Mouse (Mus musculus): Measurements from ENCODE around the gene Ank.

The Ank gene

DNA sequence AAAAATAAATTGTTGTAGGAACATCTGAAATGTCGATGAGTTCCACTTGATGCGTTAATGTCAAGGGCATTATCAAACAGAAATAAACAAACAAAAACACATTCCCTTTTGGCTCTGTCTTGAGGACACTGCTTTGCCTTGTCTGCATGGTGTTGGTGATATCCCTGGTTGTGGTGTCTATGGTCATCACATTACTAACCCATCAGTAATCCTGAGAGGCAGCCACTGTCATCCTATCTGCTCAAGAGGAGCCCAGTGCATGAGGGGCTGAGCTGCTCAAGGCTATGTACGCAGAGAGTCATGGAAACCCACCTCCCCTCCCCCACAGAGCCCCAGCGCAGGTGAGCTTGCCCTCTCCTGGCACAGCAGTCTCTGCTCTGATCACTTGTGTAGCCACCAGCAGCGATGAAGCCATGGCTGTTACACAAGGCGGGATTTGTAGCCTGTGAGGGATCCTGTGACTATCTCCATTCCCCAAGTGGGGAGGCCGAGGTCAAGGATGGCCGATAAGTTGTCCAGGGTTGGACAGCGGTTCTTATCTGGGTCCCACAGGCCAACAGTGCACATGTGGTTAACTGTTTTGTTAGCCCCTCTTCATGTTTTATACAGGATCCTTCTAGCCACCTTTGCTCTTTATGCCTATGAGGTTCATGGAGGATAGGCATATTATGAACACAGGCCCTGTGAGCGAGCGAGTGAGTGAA lies 30.3 kb downstream of the Ank start:
- in situ Hi-C loops (cut with MboI, MseI), result no loop called here

GRCm38 (mm10) chr15:27497300-27497997 lies 31.0 kb downstream of the Ank start:
- in situ Hi-C loops (cut with MboI, MseI), result no loop called here

GRCm38 (mm10) chr15:27498078-27498477 lies 31.6 kb downstream of the Ank start:
- in situ Hi-C loops (cut with MboI, MseI), result no loop called here

DNA sequence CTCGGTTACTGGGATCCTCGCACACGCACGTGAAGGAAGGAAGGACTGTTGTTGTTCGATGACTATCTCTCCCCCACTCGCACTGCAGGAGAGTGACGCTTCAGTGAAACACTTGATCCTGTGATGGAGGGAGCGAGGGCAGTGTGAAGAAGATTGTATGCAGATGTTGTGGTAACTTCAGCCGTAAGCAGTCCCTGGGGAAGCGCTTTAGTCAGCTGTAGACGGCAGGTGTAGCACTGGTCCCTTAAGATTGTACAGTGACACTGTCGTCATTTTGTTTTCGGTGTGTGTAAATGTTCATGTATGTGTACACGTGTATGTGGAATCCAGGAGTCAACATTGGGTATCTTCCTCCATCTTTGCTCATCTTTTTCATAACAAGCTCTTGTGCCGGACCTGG lies 33.9 kb downstream of the Ank start:
- in situ Hi-C loops (cut with MboI, MseI), result no loop called here

- in situ Hi-C loops (cut with MboI, MseI), result no loop called here
Observed at GRCm38 (mm10) chr15:27502338-27502737, 35.9 kb downstream of the Ank start.

DNA sequence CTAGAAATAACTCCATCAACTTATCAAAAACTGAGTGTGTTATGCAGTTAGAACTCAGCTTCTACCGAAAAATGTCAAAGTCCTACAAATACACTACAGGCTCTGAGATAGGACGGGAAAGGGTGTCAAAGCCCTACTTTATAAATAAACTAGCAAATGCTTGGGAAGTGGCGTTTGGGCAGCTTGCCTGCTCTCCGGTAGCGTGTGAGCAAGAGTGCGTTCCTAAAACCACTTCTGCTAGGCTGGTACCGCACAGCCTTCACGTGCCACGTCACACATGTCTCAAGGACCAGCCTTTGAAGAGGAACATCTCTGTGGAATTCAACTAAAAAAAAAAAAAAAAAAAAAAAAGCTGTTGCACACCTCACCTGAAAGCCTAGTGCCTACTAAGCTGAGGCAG lies 36.7 kb downstream of the Ank start:
- in situ Hi-C loops (cut with MboI, MseI), result no loop called here

DNA sequence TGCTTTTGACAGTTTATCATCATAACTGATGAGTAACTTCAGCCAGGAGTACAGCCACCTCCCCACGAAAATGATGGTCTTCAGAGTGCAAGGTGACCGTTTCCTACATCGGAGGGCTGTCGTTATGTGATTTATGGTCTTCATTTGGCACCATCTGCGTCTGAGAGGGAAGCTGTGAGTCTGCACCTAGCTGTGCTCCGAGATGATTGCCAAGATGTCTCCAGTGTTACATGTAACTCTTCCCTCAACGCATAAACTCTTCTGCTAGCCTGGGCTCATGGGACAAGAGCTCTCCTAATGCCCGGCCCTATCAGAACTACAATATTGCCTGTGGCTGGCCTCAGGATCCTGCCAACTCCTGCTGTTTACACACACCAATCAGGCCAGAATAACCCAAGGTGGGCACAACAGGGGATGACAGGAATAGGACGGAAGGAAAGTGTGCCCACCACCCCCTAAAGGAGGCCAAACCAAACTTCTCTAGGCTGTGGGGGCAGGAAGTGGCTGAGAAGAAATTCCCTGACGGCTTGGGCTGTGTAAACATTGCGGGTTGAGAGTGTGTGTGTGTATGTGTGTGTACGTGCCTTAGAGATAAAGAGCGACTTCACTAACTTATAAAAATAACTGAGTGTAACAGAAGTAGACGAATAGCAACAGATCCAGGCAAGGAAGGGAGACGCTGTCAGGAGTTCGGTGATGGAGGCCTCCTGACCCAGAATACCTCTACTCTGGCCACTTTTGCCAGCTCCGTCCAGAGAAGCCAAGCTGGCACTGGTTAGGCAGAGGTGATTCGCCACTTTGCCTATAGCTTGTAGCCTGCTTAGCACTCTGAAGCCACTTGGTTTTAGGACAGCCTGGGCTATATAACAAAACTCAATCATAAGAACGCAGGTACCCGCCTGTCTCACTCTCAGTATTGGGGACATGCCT lies 37.6 kb downstream of the Ank start:
- in situ Hi-C loops (cut with MboI, MseI), result no loop called here

- in situ Hi-C loops (cut with MboI, MseI), result no loop called here
Observed at GRCm38 (mm10) chr15:27506127-27506886, 39.8 kb downstream of the Ank start.

DNA sequence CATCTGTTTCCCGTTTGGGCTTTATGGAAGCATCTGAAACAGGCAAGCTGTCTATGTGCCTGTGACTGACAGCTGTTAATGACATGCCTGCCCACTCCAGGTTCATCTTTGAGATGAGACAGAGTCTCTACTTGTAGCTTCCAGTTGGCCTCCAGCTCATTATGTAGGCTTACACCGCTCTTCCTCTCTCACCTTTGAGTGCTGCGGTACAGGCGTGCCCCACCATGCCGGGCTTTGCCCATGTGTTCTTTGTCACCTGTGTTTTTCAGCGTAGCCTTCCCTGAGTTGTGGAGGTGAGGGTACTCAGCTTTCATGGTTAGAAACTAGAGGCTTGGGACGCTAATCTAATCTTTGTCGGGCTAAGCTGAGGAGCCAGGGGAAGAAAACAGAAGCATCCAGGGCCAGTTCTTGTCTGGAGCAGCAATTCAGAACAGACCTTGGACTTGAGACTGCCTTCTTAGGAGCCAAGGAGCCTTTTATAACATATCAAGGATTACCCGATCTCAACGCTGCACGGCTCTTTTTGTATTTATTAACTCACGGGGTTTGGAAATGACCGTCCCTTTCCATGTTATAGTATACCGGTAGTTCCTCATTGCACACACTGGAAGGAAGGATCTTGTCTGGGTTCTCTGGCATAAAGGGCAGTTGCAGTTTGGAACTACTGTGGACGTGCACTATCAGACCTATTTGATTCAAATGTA lies 40.6 kb downstream of the Ank start:
- in situ Hi-C loops (cut with MboI, MseI), result no loop called here

GRCm38 (mm10) chr15:27508169-27508568 lies 41.7 kb downstream of the Ank start:
- in situ Hi-C loops (cut with MboI, MseI), result no loop called here

- in situ Hi-C loops (cut with MboI, MseI), result no loop called here
Observed at GRCm38 (mm10) chr15:27508982-27509381, 42.5 kb downstream of the Ank start.

DNA sequence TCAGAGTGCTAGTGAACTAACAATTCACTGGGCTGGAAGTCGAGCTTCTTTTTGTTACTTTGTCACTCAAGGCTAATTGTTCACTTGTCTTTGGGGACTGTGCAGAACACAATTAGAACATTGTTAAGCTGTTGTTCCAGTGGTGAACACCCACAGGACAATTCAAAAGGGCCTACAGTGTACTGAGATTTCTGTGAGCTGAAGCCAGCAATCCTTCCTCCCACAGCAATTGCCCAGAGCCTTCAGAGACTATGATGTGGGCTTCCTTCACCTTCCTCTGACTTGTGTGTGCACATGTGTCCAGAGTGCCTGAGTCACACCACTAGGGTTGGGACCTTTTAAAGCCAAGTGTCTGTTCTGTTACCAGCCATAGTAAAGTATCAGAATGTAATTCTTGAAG lies 50.5 kb downstream of the Ank start:
- in situ Hi-C loops (cut with MboI, MseI), result no loop called here

DNA sequence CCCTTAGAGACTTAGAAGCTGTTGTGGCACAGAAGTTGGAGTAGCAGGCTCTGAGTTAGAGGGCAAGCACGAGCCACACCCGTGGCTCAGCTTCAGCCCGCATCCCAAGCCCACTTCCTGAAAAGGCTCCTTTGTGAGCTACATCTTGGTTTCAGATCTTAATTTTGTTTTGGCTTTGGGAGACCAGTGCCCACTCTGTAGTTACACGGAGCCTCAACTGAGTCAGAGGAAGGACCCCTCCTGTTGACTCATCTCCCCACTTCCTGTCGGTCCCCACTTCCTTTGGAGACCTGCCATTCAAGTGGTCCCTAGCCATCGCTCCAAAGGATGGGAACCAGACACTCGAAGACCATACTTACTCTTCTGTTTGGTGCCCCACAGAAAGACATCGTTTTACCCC lies 51.5 kb downstream of the Ank start:
- in situ Hi-C loops (cut with MboI, MseI), result no loop called here

- in situ Hi-C loops (cut with MboI, MseI), result no loop called here
Observed at GRCm38 (mm10) chr15:27519857-27520256, 53.4 kb downstream of the Ank start.

- in situ Hi-C loops (cut with MboI, MseI), result no loop called here
Observed at GRCm38 (mm10) chr15:27525233-27526005, 58.9 kb downstream of the Ank start.

GRCm38 (mm10) chr15:27528896-27529295 lies 62.4 kb downstream of the Ank start:
- in situ Hi-C loops (cut with MboI, MseI), result no loop called here

DNA sequence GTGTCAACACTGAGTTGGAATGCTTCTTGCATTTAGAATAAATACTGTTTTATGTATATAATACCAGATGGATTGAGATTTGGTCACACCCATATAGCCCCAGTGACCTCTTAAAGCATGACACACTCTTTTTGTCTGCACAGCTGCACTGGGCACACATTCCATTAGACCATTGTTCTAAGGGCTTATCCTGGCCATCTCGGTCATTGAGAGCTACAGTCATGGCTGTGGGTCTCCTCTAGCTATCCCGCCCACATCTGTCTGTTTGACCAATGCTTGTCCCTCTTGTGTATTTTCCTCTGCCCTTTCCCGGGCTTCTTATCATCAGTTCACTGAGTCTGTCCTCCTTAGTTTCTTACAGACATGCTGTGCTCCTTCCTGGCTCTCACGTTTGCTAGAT lies 63.5 kb downstream of the Ank start:
- in situ Hi-C loops (cut with MboI, MseI), result no loop called here

GRCm38 (mm10) chr15:27533036-27533435 lies 66.6 kb downstream of the Ank start:
- in situ Hi-C loops (cut with MboI, MseI), result no loop called here

DNA sequence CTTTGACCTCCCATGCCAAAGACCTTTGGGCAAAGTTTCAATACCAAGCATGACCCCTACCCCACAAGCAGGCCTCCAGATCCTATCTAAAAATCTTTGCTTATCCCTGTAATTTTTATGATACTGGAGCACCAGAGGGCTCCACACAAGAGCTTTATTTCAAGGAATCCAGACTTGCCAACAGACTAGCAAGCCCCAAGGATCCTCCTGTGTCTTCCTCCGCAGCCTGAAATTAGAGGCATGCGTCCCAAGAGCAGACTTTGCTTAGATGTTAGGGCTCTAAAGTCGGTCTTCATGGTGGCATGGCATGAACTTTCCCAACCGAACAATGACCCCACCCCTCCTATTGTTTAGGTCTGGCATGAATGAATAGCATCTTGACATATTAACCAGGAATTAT lies 69.2 kb downstream of the Ank start:
- in situ Hi-C loops (cut with MboI, MseI), result no loop called here

DNA sequence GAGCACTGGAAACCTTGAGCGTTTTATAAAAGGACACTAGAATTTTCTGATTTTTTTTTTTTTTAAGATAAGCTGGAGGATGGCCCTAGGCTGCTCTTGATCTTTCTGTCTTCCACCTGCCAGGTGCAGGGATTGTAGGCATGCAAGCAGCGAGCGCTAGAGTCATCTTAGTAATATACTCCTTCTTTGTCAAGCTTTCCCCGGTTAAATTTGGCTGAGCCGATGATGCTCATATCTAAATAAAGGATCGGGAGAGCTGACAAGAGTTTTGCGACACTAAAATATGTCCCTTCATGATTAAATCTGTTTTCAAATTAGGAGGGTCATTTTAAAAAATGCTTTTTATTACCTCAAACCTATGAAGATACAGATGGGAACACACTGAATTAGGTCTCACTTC lies 69.7 kb downstream of the Ank start:
- in situ Hi-C loops (cut with MboI, MseI), result no loop called here
